Mouse (Mus musculus) right cerebral cortex, postnatal 25 days (tissue): ENCODE measurements at regions not wholly inside any gene's neighbourhood (a gene's known extent, or its start where the extent isn't known, plus 50 kb on each side); places are given as distances from the start of the nearest gene placed in this dataset.
A peak's percentile ranks its signal among the peaks of the same experiment; 100 is the strongest.

Source experiments
- DNase-seq: peaks from one replicate; pipeline ENCODE4 v3.0.0; 2022

GRCm38 (mm10) chr11:56442381-56442780 lies 401.6 kb upstream of the Nmur2 start:
- no peak for DNase-seq

DNA sequence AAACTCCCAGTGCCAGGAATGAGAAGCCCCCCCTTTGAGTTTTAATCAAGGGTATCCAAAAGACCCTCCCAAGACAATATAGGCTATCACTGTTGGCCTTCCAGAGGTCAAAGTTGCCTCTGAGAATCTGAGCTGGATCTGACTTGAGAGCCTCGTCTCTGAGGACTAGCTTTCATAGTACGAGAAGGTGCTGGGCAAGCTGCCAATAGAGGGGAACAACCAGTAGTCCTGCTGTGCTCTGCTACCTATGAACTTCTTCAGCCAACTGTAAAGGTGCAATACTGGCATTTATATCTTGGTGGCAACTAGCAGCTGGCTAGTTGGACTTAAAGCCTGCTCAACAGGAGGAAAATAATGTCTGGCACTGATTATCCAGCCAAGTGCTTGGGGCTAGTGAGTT lies 400.3 kb upstream of the Nmur2 start:
- no peak for DNase-seq

DNA sequence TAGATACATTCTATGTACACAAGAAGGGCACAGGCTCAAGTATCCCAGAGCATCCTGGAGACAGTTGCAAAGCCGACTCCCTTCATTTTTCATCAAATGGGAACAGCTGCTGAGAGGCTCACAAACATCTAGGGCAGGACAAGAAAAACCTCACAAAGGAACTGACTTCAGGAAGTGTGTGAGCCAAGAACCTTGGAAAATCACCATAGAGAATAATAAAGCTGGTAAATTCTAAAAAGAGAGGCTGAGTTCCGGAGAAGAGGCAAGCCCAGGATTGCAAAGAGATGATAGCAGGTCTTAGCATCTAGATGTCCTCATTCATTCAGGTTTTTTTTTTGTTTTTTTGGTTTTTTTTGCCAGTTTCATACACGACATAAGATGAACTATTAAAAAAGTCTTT lies 390.3 kb upstream of the Nmur2 start:
- no peak for DNase-seq

DNA sequence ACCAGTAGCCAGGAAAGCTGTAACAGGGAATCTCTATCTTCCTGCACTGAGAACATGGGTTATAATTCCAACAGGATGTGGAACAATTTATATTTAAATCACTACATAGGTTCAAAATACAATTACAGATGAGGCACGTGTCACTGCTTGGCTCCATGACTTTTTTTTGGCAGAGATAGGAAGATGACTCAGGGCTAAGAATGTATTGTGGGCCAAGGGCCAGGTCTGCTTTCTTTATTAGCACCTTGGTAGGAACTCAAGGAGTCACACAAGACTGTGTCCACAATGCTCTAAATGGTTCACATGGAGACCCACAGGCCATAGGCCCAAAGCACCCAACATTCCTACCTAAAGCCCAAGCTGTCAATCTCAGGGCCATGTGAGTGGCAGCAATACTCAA lies 344.0 kb upstream of the Nmur2 start:
- DNase-seq = no peak

- no peak for DNase-seq
Measured at GRCm38 (mm10) chr11:56377535-56377934, 336.7 kb upstream of the Nmur2 start.

DNA sequence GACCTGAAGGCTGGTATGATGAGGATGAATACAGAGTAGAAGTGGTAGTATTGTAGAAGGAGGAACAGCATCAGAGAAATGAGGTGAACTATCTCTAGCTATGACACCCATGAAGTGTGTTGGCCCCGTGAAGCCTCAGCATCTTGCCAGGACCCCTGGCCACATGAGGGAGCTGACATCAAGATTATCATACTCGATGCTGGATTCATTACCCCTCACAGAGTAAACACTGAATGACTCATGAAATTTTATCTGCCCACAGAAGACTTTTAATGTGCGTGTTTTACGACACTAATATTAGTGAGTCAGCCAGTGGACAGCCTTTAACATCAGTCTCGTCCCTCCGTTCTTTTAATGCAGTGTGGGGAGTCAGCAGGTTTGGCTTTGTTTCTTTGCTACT lies 333.5 kb upstream of the Nmur2 start:
- no peak for DNase-seq

- no peak for DNase-seq
Measured at GRCm38 (mm10) chr11:56373624-56374023, 332.8 kb upstream of the Nmur2 start.

GRCm38 (mm10) chr11:56357690-56358089 lies 316.9 kb upstream of the Nmur2 start:
- no peak for DNase-seq

- DNase-seq = no peak
Measured at GRCm38 (mm10) chr11:56351798-56352366, 311.1 kb upstream of the Nmur2 start.

DNA sequence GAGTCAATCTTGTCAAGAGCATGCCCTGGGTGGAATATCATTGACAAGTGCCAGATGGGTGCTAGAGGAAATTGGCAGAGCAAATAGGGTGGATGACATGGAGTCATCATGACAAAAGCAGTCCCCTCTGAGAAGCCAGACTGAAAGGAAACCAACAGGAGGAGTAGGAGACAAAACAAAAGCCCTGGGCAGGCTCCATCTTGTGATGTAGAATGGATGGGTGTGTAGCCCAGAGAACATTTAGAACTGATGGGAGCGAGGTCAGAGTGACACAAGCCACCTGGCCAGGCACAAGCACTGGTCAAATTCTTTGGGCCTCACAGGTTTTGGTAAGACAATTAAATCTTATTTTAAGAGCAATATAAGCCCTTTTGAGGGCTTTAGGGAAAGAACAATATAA lies 310.4 kb upstream of the Nmur2 start:
- DNase-seq = no peak

DNA sequence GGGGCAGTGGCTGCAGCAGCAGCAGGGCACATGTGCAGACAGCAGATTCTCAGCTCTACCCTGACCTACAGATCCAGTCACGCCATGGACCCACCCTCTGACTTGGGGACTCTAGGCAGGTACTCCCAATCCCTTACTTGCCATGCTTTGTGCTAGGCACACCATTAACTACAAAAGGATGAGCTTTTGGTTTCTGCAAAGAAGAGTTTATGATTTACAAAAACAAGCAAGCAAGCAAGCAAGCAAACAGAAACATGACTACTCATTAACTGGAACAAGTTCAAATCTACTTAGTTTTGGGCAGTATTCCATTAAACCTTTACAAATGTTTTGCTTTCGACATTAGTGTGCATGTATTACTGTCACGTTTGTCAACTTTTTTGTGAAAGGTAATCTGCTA lies 309.0 kb upstream of the Nmur2 start:
- no peak for DNase-seq

DNA sequence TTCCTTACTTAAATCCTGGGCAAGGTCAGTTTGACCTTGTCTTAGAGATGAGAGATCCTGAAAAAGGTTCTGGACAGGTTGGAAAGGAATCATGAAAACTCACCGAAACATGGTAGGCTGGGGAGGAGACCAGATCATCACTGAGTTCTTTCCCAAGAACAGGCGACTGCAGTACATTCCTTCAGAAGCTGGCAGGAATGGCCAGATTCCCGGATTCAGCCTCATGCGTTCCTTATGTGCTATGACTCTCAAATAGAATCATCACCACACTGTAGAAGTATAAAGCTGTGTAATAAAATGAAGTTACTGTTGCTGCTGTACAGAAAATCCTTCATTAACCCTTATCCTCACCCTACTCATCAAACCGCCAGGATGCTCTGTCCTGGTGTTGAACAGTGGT lies 307.6 kb upstream of the Nmur2 start:
- no peak for DNase-seq

GRCm38 (mm10) chr11:56343083-56343482 lies 302.3 kb upstream of the Nmur2 start:
- DNase-seq = no peak

- no peak for DNase-seq
Measured at GRCm38 (mm10) chr11:56341731-56342130, 300.9 kb upstream of the Nmur2 start.

- no peak for DNase-seq
Measured at GRCm38 (mm10) chr11:56341040-56341439, 300.2 kb upstream of the Nmur2 start.

DNA sequence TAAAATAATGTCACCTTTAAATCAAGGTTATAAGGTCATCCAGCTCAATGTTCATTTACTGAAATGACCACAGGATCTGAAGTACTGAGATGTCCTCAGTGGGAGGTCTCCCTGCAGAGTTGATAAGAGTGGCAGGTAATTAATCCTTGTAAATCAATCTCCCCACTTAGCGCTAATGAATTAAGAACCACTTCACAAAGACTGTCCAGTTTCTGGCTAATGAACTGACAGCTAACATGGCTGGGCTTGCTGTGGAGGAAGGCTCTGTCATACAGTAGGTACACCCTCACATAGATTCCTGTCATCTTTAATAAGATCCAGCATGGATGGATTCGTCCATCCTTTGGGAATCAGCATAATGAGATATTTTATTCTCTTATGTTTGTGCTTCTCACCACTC lies 297.7 kb upstream of the Nmur2 start:
- no peak for DNase-seq

DNA sequence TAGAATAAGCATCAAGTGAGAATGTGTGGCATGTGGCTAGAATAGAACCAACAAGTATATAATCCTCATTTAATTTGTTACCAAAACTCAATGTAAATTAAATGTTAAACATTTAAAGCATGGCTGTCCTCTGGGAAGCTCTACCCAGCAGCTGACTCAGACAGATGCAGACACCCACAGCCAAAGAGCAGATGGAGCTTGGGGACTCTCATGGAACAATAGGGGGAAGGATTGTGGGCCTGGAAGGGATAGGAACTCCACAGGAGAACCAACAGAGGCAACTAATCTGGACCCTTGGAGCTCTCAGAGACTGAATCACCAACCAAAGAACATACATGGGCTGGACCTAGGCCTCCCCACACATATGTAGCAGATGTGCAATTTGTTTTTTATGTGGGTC lies 295.1 kb upstream of the Nmur2 start:
- peak; percentile 52 for DNase-seq

GRCm38 (mm10) chr11:56320293-56320692 lies 279.5 kb upstream of the Nmur2 start:
- no peak for DNase-seq

- no peak for DNase-seq
Measured at GRCm38 (mm10) chr11:56315221-56315987, 274.6 kb upstream of the Nmur2 start.

GRCm38 (mm10) chr11:56309549-56309948 lies 268.7 kb upstream of the Nmur2 start:
- no peak for DNase-seq

DNA sequence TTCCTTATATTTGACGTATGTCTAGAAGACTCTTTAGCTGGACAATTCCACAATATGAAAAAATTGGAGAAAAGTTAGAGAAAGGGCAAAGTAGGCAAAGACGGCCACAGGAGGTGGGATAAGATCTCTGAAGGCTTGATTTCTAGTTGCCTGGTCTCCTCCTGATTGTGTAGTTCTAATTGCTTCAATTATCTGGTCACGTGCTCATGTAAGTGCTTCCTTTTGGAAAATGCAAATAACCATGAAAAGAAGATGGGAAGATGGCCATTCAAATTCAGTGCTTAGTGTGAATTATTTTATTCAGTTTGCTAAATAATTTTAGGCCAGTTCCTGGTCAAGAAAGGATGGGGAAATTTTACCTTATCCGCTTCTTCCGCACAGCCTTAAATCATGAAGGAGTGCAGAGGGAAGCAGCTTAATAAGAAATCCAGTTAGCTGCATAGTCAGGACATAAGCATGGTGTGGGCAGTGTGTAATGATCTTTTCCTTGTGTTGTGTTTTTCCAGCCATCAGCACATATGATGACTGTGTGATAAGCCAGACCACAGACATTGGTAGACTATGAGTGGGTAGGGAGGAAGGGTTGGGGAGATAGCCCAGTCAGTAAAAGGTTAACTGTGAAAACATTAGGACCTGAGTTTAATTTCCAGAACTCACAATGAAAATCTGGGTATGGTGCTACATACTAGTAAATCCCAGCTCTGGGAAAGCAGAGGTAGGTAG lies 267.7 kb upstream of the Nmur2 start:
- no peak for DNase-seq

GRCm38 (mm10) chr11:56307051-56307450 lies 266.2 kb upstream of the Nmur2 start:
- no peak for DNase-seq

- DNase-seq = no peak
Measured at GRCm38 (mm10) chr11:56290651-56291578, 250.1 kb upstream of the Nmur2 start.
